Mouse (Mus musculus) cerebellum, adult 11-12 months (tissue): ENCODE results near the gene Chmp3.

ENCODE experiments used
- DNase-seq: peaks from one replicate; pipeline ENCODE4 v3.0.0; 2022

The Chmp3 gene

GRCm38 (mm10) chr6:71543686-71544499 is at the start of gene Chmp3:
TSS of gene Chmp3 (plus strand) at chr6:71543797.
- peak; percentile 94 for DNase-seq

- DNase-seq, result peak; percentile 77
Measured at GRCm38 (mm10) chr6:71494341-71495020, 49.1 kb upstream of the Chmp3 start.

GRCm38 (mm10) chr6:71500575-71500974 is 43.0 kb upstream of the Chmp3 start:
- no peak for DNase-seq

GRCm38 (mm10) chr6:71503001-71503400 is 40.6 kb upstream of the Chmp3 start:
- DNase-seq, result peak; percentile 23

- DNase-seq, result no peak
Measured at GRCm38 (mm10) chr6:71503670-71504069, 39.9 kb upstream of the Chmp3 start.

GRCm38 (mm10) chr6:71504091-71504490 is 39.5 kb upstream of the Chmp3 start:
- no peak for DNase-seq

- no peak for DNase-seq
Measured at GRCm38 (mm10) chr6:71505671-71506070, 37.9 kb upstream of the Chmp3 start.

- peak; percentile 60 for DNase-seq
Measured at GRCm38 (mm10) chr6:71519476-71519875, 24.1 kb upstream of the Chmp3 start.

- peak; percentile 96 for DNase-seq
Measured at GRCm38 (mm10) chr6:71525556-71525955, 18.0 kb upstream of the Chmp3 start.

- peak; percentile 80 for DNase-seq
Measured at GRCm38 (mm10) chr6:71527056-71527455, 16.5 kb upstream of the Chmp3 start.

GRCm38 (mm10) chr6:71527826-71528225 is 15.8 kb upstream of the Chmp3 start:
- DNase-seq, result peak; percentile 57

- peak; percentile 69 for DNase-seq
Measured at GRCm38 (mm10) chr6:71530176-71530575, 13.4 kb upstream of the Chmp3 start.

GRCm38 (mm10) chr6:71537286-71537685 is 6.3 kb upstream of the Chmp3 start:
- DNase-seq, result no peak

- no peak for DNase-seq
Measured at GRCm38 (mm10) chr6:71555507-71555951, 11.9 kb downstream of the Chmp3 start.

- DNase-seq, result no peak
Measured at GRCm38 (mm10) chr6:71556826-71557225, 13.2 kb downstream of the Chmp3 start.

GRCm38 (mm10) chr6:71568616-71569015 is 25.0 kb downstream of the Chmp3 start:
- DNase-seq, result no peak

- no peak for DNase-seq
Measured at GRCm38 (mm10) chr6:71569025-71569424, 25.4 kb downstream of the Chmp3 start.

GRCm38 (mm10) chr6:71575359-71575758 is 31.8 kb downstream of the Chmp3 start:
- no peak for DNase-seq

- no peak for DNase-seq
Measured at GRCm38 (mm10) chr6:71579478-71579877, 35.9 kb downstream of the Chmp3 start.

GRCm38 (mm10) chr6:71583198-71583597 is 39.6 kb downstream of the Chmp3 start:
- DNase-seq, result no peak

GRCm38 (mm10) chr6:71589401-71589800 is 45.8 kb downstream of the Chmp3 start:
- DNase-seq, result no peak

GRCm38 (mm10) chr6:71590154-71590553 is 46.6 kb downstream of the Chmp3 start:
- DNase-seq, result no peak

- DNase-seq, result no peak
Measured at GRCm38 (mm10) chr6:71607756-71608155, 64.2 kb downstream of the Chmp3 start.

GRCm38 (mm10) chr6:71608994-71609393 is 65.4 kb downstream of the Chmp3 start:
- no peak for DNase-seq
